Mouse (Mus musculus): ENCODE data around the gene Sec61g.

Gene Sec61g

DNA sequence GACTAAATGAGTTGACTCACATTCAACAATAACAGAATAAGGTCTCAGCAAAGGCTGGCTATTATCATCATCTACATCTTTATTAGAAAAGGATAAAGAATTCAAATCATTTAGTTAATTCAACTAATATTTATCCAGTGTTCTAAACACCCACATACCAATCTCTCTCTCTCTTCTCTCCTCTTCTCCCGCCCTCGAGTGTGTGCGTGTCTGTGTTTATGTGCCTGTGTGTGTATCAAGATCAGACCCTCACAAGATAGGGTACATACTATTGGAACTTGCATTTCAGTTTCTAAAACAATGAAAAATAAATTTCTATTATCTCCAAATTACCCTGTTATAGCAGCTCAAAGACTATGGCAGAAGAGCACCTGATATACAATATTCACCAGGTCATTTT, 5.5 kb downstream of the Sec61g start:
- ChIA-PET POLR2A (interaction anchor here in 1 of 4 experiments (0.6 kb wide), 1 partner anchor 448 kb away, joined by 3 read pairs; the partner anchor contains the start of gene Fbxo48), CTCF (no interaction called here)

DNA sequence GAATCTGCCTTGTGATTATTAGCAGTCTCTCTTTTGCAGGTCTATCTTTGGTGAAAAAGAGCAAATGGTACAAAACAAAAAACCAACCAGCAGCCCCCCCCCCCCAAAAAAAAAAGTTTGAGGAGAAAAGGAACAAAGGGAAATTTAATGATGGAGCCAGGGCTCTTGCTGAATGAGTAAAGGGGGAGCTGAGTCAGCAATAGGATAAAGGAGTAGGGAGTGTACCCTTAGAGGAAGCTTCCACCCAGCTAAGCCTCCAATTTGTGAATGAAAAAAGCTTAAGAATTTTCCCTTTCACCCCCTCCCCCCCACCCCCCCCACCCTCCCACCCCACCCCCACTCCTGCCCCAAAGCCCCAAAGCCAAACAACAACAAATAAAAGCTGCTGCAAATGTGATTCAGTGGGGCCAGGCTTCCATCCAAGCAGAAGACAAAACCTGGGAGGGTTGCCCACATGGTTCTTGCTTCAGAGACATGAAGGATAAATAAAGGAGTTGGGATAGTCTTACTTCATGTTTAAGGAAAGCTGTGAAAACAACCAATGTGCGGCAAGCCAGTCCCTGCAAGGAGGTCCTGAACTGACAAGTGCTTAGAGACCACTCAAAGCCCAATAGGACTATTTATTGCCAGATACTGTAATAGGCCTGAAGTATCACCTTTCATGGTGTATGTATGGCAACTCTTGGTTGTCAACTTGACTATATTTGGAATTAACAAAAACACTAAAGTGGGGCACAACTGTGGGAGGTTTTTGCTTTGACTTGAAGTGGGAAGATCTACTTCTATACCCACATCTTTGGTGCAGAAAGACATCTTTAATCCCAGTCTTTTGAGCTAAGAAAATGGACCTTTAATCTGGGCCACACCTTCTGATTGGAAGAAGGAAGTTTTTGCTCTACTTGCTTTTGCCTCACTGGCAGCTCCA, 9.3 kb downstream of the Sec61g start:
- ChIA-PET CTCF (interaction anchor here in 3 of 4 experiments (0.6 kb wide), 3 partner anchors 29 to 693 kb away, joined by 4 read pairs; no protein-coding TSS in a partner anchor), POLR2A (interaction anchor here (0.6 to 6.0 kb wide), 23 partner anchors 8 to 476 kb away, joined by 3 to 58 read pairs (median 5); partner anchors contain the start of genes Sec61g (in 4 of the 4) and Fbxo48 (in 2 of the 4))
